Mouse (Mus musculus) brain, embryonic 18.5 days (tissue): ENCODE data around the gene Il17rd.

Experiments used
- DNase-seq: peaks from one replicate; pipeline ENCODE4 v3.0.0-alpha.2; 2012; ENCODE audit warnings: low read depth, low spot score

Il17rd gene

GRCm38 (mm10) chr14:27094247-27094646 lies 55.5 kb downstream of the Il17rd start:
- no peak for DNase-seq

GRCm38 (mm10) chr14:27096133-27096532 lies 57.4 kb downstream of the Il17rd start:
- no peak for DNase-seq

GRCm38 (mm10) chr14:27096779-27097178 lies 58.0 kb downstream of the Il17rd start:
- peak; percentile 61 for DNase-seq

GRCm38 (mm10) chr14:27101735-27102134 lies 63.0 kb downstream of the Il17rd start:
- DNase-seq = no peak

GRCm38 (mm10) chr14:27102720-27103119 lies 64.0 kb downstream of the Il17rd start:
- DNase-seq = no peak

GRCm38 (mm10) chr14:27105731-27106457 lies 67.2 kb downstream of the Il17rd start:
- no peak for DNase-seq

GRCm38 (mm10) chr14:27108748-27109504 lies 70.2 kb downstream of the Il17rd start:
- DNase-seq = no peak

- no peak for DNase-seq
Measured at GRCm38 (mm10) chr14:27114362-27115274, 75.9 kb downstream of the Il17rd start, which contains the start of gene Arhgef3. Gene Arhgef3, plus strand, starts transcription at chr14:27114899.

GRCm38 (mm10) chr14:27115275-27115660 lies 76.5 kb downstream of the Il17rd start:
- no peak for DNase-seq

- DNase-seq = no peak
Measured at GRCm38 (mm10) chr14:27115991-27116390, 77.2 kb downstream of the Il17rd start.

GRCm38 (mm10) chr14:27116577-27117165 lies 77.9 kb downstream of the Il17rd start:
- DNase-seq = no peak

GRCm38 (mm10) chr14:27118546-27118945 lies 79.8 kb downstream of the Il17rd start:
- DNase-seq = no peak

- DNase-seq = no peak
Measured at GRCm38 (mm10) chr14:27122646-27123045, 83.9 kb downstream of the Il17rd start.

- no peak for DNase-seq
Measured at GRCm38 (mm10) chr14:27123543-27123942, 84.8 kb downstream of the Il17rd start.

GRCm38 (mm10) chr14:27130031-27130430 lies 91.3 kb downstream of the Il17rd start:
- DNase-seq = no peak

GRCm38 (mm10) chr14:27130676-27131075 lies 91.9 kb downstream of the Il17rd start:
- DNase-seq = no peak

GRCm38 (mm10) chr14:27131521-27131920 lies 92.8 kb downstream of the Il17rd start:
- no peak for DNase-seq

GRCm38 (mm10) chr14:27138891-27139290 lies 100.2 kb downstream of the Il17rd start:
- DNase-seq = no peak

- no peak for DNase-seq
Measured at GRCm38 (mm10) chr14:27139968-27140367, 101.2 kb downstream of the Il17rd start.

- no peak for DNase-seq
Measured at GRCm38 (mm10) chr14:27141486-27141885, 102.7 kb downstream of the Il17rd start.

GRCm38 (mm10) chr14:27142680-27143079 lies 103.9 kb downstream of the Il17rd start:
- DNase-seq = no peak
